Mouse (Mus musculus): Measurements from ENCODE around the gene Tcf19. TPM values are rescaled to one million over a fixed set of nuclear protein-coding genes. Genes with fewer than 3 reads are reported as not detected.

Tcf19 gene
- polyA plus RNA-seq, 1 experiment from 2014 or later = 68.7 TPM

DNA sequence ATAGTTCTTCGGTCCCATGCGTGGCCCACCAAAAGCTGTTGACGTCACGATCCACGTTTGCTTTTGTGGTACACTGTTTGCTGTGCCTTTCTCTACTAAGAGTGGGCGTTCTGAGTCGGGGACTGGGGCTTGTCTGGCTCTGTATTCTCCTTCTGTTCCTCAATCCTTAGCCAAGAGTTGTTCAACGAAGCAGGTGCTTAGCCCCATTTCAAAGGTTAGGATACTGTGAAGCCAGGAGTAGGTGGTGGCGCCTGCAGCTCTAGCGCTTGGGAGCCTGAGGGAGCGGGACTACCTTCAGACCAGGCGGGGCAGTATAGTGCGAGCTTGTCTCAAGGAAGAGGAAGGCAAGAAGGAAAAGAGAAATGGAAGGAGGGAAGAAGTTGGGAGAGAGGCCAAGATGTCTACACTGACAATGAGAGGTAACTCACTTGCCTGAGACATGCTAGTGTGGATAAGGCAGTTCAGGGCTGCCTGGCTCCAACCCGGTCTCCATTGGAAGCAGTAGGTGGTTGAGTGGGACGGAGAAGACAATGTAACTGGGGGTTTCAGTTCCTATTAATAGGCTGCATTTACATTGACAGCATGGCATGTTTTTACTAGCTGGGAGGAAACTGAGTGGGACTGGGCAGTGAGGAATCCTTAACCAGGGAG is 26.3 kb upstream of the Tcf19 start:
- DNase-seq (ENCODE audit: low spot score) (no peak), ATAC-seq (replicated peaks; ENCODE audit: low FRiP score, low TSS enrichment, low read depth) (no peak)
- no peak overlapping the region for H3K27ac ChIP-seq (ENCODE audit: low read depth)
- H3K4me3 ChIP-seq (ENCODE audit: low read depth, low read length) = no peak overlapping the region
- no peak overlapping the region for H3K9ac ChIP-seq (ENCODE audit: low read length)
- no peaks in the 10 kb centered on the region for H3K27me3 ChIP-seq (replicated peaks; ENCODE audit: control insufficient read depth, insufficient read depth, low read length)
- 82% methylated on average over 15 of the region's 15 CpGs for WGBS
- H3K4me1 ChIP-seq (replicated peaks; ENCODE audit: control insufficient read depth, insufficient read depth, low read length) = no peaks in the 10 kb centered on the region
- no peaks in the 10 kb centered on the region for H3K9me3 ChIP-seq (ENCODE audit: control insufficient read depth, low read length)
- no peak overlapping the region for H3K4me2 ChIP-seq (ENCODE audit: low read length)
- no peaks in the 10 kb centered on the region for H3K36me3 ChIP-seq (ENCODE audit: control insufficient read depth, insufficient read depth, low read length)

- H3K27ac ChIP-seq (ENCODE audit: low read depth) = no peak overlapping the region
- H3K36me3 ChIP-seq (ENCODE audit: control insufficient read depth, insufficient read depth, low read length) = no peaks in the 10 kb centered on the region
- no peak overlapping the region for H3K4me2 ChIP-seq (ENCODE audit: low read length)
- no peak for DNase-seq (ENCODE audit: low spot score)
- no peaks in the 10 kb centered on the region for H3K4me1 ChIP-seq (replicated peaks; ENCODE audit: control insufficient read depth, insufficient read depth, low read length)
- H3K9ac ChIP-seq (ENCODE audit: low read length) = no peak overlapping the region
- ATAC-seq (replicated peaks; ENCODE audit: low FRiP score, low TSS enrichment, low read depth) = no peak
- no peaks in the 10 kb centered on the region for H3K9me3 ChIP-seq (ENCODE audit: control insufficient read depth, low read length)
- no peak overlapping the region for H3K4me3 ChIP-seq (ENCODE audit: low read depth, low read length)
- 60% methylated on average over 10 of the region's 10 CpGs for WGBS
- no peaks in the 10 kb centered on the region for H3K27me3 ChIP-seq (replicated peaks; ENCODE audit: control insufficient read depth, insufficient read depth, low read length)
Observed at GRCm38 (mm10) chr17:35539540-35539939, 22.9 kb upstream of the Tcf19 start.

DNA sequence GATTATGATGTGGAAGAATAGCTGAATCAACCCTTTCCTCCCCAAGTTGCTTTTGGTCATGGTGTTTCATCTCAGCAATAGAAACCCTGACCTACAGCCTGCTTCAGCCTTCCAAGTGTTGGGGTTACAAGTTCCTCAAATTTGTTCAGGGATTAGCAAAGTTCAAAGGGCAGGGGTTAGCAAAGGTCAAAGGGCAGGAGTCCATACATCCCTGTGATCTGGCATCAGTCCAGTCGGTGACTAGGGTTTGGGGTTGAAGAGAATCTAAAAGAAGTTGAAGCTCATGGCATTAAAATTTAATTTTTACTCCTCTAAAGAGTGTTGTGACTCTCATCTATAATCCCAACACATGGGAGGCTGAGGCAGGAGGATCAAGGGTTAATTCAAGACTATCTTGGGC is 21.9 kb upstream of the Tcf19 start:
- Histone ChIP-seq H3K27ac (ENCODE audit: low read depth) (no peak overlapping the region), H3K9me3 (ENCODE audit: control insufficient read depth, low read length) (no peaks in the 10 kb centered on the region), H3K4me1 (replicated peaks; ENCODE audit: control insufficient read depth, insufficient read depth, low read length) (no peaks in the 10 kb centered on the region), H3K27me3 (replicated peaks; ENCODE audit: control insufficient read depth, insufficient read depth, low read length) (no peaks in the 10 kb centered on the region), H3K36me3 (ENCODE audit: control insufficient read depth, insufficient read depth, low read length) (no peaks in the 10 kb centered on the region), H3K4me2 (ENCODE audit: low read length) (no peak overlapping the region), H3K4me3 (ENCODE audit: low read depth, low read length) (no peak overlapping the region), H3K9ac (ENCODE audit: low read length) (no peak overlapping the region)
- ATAC-seq (replicated peaks; ENCODE audit: low FRiP score, low TSS enrichment, low read depth) = no peak
- DNase-seq (ENCODE audit: low spot score) = no peak
- WGBS = 84% methylated on average over 1 of the region's 1 CpGs

DNA sequence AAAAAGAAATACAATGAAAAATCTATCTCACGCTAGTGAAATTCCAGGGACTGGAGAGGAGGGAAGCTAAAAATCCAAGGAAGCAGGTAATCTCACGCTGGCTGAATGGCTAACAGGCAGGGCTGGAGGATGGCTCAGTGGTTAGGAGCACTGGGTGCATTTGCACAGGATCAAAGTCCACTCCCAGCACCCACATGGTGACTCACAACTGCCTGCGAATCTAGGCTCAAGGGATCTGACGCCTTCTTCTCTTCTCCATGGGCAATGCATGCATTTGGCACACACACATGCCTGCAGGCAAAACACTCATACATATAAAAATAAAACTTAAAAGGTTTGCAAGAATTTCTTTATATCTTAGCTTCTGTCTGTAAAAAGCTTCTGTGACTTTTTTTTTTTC is 20.8 kb upstream of the Tcf19 start:
- Histone ChIP-seq H3K27me3 (replicated peaks; ENCODE audit: control insufficient read depth, insufficient read depth, low read length) (no peaks in the 10 kb centered on the region), H3K4me1 (replicated peaks; ENCODE audit: control insufficient read depth, insufficient read depth, low read length) (no peaks in the 10 kb centered on the region), H3K36me3 (ENCODE audit: control insufficient read depth, insufficient read depth, low read length) (no peaks in the 10 kb centered on the region), H3K4me3 (ENCODE audit: low read depth, low read length) (no peak overlapping the region), H3K4me2 (ENCODE audit: low read length) (no peak overlapping the region), H3K9me3 (ENCODE audit: control insufficient read depth, low read length) (no peaks in the 10 kb centered on the region), H3K27ac (ENCODE audit: low read depth) (no peak overlapping the region), H3K9ac (ENCODE audit: low read length) (no peak overlapping the region)
- WGBS = 80% methylated on average over 4 of the region's 4 CpGs
- no peak for ATAC-seq (replicated peaks; ENCODE audit: low FRiP score, low TSS enrichment, low read depth)
- no peak for DNase-seq (ENCODE audit: low spot score)

DNA sequence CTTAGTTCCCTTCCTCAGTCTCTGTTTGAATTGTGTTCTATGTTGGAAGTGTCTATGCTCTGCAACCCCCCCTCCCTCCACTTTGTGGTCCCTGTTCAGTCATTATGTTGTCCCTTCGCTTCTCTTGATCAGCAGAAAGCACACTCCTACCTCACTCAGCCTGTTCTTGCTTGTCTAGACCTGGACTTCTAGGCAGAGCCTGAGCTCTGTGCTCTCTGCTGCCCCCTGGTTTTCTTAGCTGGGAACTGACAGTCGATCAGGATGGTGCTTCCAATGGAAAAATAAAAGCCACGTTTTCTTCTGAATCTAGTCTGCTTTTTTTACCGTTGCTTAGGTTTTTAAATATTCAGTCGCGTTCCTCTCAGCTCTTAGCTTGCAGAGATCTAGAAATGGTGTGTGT is 17.7 kb upstream of the Tcf19 start:
- Histone ChIP-seq H3K4me1 (replicated peaks; ENCODE audit: control insufficient read depth, insufficient read depth, low read length) (no peaks in the 10 kb centered on the region), H3K4me2 (ENCODE audit: low read length) (no peak overlapping the region), H3K36me3 (ENCODE audit: control insufficient read depth, insufficient read depth, low read length) (peaks cover 13% of the 10 kb centered on the region), H3K9me3 (ENCODE audit: control insufficient read depth, low read length) (no peaks in the 10 kb centered on the region), H3K27ac (ENCODE audit: low read depth) (no peak overlapping the region), H3K9ac (ENCODE audit: low read length) (no peak overlapping the region), H3K4me3 (ENCODE audit: low read depth, low read length) (no peak overlapping the region), H3K27me3 (replicated peaks; ENCODE audit: control insufficient read depth, insufficient read depth, low read length) (no peaks in the 10 kb centered on the region)
- ATAC-seq (replicated peaks; ENCODE audit: low FRiP score, low TSS enrichment, low read depth) (peak; percentile 65; the same call in 1 of the 2 replicates), DNase-seq (ENCODE audit: low spot score) (peak; percentile 81)
- WGBS = 11% methylated on average over 6 of the region's 6 CpGs

GRCm38 (mm10) chr17:35532901-35533300 is 16.3 kb upstream of the Tcf19 start, which contains the start of gene Psors1c2:
Psors1c2 (plus strand) TSS chr17:35533201.
- Histone ChIP-seq H3K4me3 (ENCODE audit: low read depth, low read length) (no peak within 1 kb of the TSS), H3K27me3 (replicated peaks; ENCODE audit: control insufficient read depth, insufficient read depth, low read length) (no peaks in the 10 kb centered on the region), H3K27ac (ENCODE audit: low read depth) (no peak within 1 kb of the TSS), H3K9ac (ENCODE audit: low read length) (no peak within 1 kb of the TSS), H3K4me1 (replicated peaks; ENCODE audit: control insufficient read depth, insufficient read depth, low read length) (no peaks in the 10 kb centered on the region), H3K9me3 (ENCODE audit: control insufficient read depth, low read length) (no peaks in the 10 kb centered on the region), H3K36me3 (ENCODE audit: control insufficient read depth, insufficient read depth, low read length) (peaks cover 24% of the 10 kb centered on the region), H3K4me2 (ENCODE audit: low read length) (no peak within 1 kb of the TSS)
- ATAC-seq (replicated peaks; ENCODE audit: low FRiP score, low TSS enrichment, low read depth) (no peak), DNase-seq (ENCODE audit: low spot score) (no peak)
- WGBS = 16% methylated on average over 7 of the region's 7 CpGs

DNA sequence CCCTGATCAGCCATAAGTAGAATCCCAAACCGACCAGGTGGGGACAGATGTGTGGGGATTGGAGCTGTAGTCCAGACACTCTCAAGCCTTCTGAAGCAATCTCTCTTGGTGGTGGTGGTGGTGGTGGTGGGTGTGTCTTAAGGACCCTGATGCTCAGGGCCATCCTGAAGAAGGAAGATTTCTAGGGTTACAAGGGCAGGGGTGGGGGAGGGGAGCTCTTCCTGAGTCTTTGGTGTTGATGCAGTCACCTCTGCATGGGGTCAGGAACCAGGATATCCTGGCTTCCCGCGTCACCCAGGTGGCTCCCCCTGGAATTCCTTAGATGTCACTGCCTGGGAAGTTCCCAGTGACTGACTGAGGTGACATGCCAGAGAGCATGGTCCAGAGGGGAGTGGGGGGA is 15.7 kb upstream of the Tcf19 start:
- no peak overlapping the region for H3K4me2 ChIP-seq (ENCODE audit: low read length)
- ATAC-seq (replicated peaks; ENCODE audit: low FRiP score, low TSS enrichment, low read depth) (0 out of 2 replicates have a peak, but pooled peaks have one; percentile 18), DNase-seq (ENCODE audit: low spot score) (no peak)
- H3K9ac ChIP-seq (ENCODE audit: low read length) = no peak overlapping the region
- H3K4me3 ChIP-seq (ENCODE audit: low read depth, low read length) = no peak overlapping the region
- H3K27me3 ChIP-seq (replicated peaks; ENCODE audit: control insufficient read depth, insufficient read depth, low read length) = no peaks in the 10 kb centered on the region
- H3K27ac ChIP-seq (ENCODE audit: low read depth) = no peak overlapping the region
- no peaks in the 10 kb centered on the region for H3K9me3 ChIP-seq (ENCODE audit: control insufficient read depth, low read length)
- WGBS = 4% methylated on average over 3 of the region's 3 CpGs
- H3K4me1 ChIP-seq (replicated peaks; ENCODE audit: control insufficient read depth, insufficient read depth, low read length) = no peaks in the 10 kb centered on the region
- H3K36me3 ChIP-seq (ENCODE audit: control insufficient read depth, insufficient read depth, low read length) = peaks cover 26% of the 10 kb centered on the region

- Histone ChIP-seq H3K9ac (ENCODE audit: low read length) (no peak overlapping the region), H3K36me3 (ENCODE audit: control insufficient read depth, insufficient read depth, low read length) (peaks cover 72% of the 10 kb centered on the region), H3K4me2 (ENCODE audit: low read length) (no peak overlapping the region), H3K9me3 (ENCODE audit: control insufficient read depth, low read length) (no peaks in the 10 kb centered on the region), H3K4me3 (ENCODE audit: low read depth, low read length) (no peak overlapping the region), H3K27me3 (replicated peaks; ENCODE audit: control insufficient read depth, insufficient read depth, low read length) (no peaks in the 10 kb centered on the region), H3K4me1 (replicated peaks; ENCODE audit: control insufficient read depth, insufficient read depth, low read length) (no peaks in the 10 kb centered on the region), H3K27ac (ENCODE audit: low read depth) (no peak overlapping the region)
- ATAC-seq (replicated peaks; ENCODE audit: low FRiP score, low TSS enrichment, low read depth) (no peak), DNase-seq (ENCODE audit: low spot score) (no peak)
- WGBS = 78% methylated on average over 8 of the region's 8 CpGs
Observed at GRCm38 (mm10) chr17:35526644-35527043, 10.0 kb upstream of the Tcf19 start.

DNA sequence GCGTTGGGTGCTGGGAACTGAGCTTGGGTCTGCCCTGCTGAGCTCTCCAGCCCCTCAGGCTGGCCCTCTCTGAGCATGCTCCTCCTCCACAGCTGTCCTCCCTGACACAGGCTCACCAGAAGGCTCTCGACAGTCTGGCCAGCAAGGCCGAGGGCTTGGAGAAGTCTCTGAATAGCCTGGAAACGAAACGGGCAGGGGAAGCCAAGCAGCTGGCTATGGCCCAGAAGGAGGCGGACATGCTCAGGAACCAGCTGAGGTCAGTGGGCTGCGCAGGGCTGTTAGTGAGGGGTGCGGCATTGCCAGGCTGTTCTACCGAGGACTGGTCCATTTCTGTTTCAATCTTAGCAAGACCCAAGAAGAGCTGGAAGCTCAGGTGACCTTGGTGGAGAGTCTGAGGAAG is 7.7 kb upstream of the Tcf19 start:
- WGBS = 91% methylated on average over 9 of the region's 9 CpGs
- Histone ChIP-seq H3K4me3 (ENCODE audit: low read depth, low read length) (no peak overlapping the region), H3K36me3 (ENCODE audit: control insufficient read depth, insufficient read depth, low read length) (peaks cover 61% of the 10 kb centered on the region), H3K27ac (ENCODE audit: low read depth) (no peak overlapping the region), H3K4me2 (ENCODE audit: low read length) (no peak overlapping the region), H3K9me3 (ENCODE audit: control insufficient read depth, low read length) (no peaks in the 10 kb centered on the region), H3K4me1 (replicated peaks; ENCODE audit: control insufficient read depth, insufficient read depth, low read length) (no peaks in the 10 kb centered on the region), H3K27me3 (replicated peaks; ENCODE audit: control insufficient read depth, insufficient read depth, low read length) (no peaks in the 10 kb centered on the region), H3K9ac (ENCODE audit: low read length) (no peak overlapping the region)
- no peak for ATAC-seq (replicated peaks; ENCODE audit: low FRiP score, low TSS enrichment, low read depth)
- DNase-seq (ENCODE audit: low spot score) = no peak
